Mouse (Mus musculus): ENCODE measurements at regions not wholly inside any gene's neighbourhood (a gene's known extent, or its start where the extent isn't known, plus 50 kb on each side); places are given as distances from the start of the nearest gene placed in this dataset.

- TF ChIP-seq CTCF (IDR thresholded peaks at IDR 0.05) (no peak), EP300 (IDR thresholded peaks at IDR 0.05) (no peak)
These were observed 534.8 kb downstream of the Ccdc171 start for GRCm38 (mm10) chr4:84060187-84060586.

Measured in lung, postnatal 0 days (tissue).